Mouse (Mus musculus): ENCODE measurements around the gene Sumo1. TPM values are rescaled to one million over a fixed set of nuclear protein-coding genes. Genes with fewer than 3 reads are reported as not detected.

Gene Sumo1
- total and polyA plus RNA-seq, 3 experiments, result 122 to 505 (median 296) TPM

GRCm38 (mm10) chr1:59570767-59571166 lies 99.9 kb downstream of the Sumo1 start:
- no peak overlapping the region for H3K27ac ChIP-seq (ENCODE audit: insufficient read depth, low read depth)
- H3K4me3 ChIP-seq (replicated peaks in 1 of 3; ENCODE audit: low read depth in 2 of 3, low read length in 2 of 3, poor library complexity in 1 of 3), result no peak overlapping the region
- in situ Hi-C loops (cut with MboI; ENCODE audit: low pct_ligation_motif_present, low pct_unique_long_range_greater_than_20kb, low sequenced_read_pairs) (no loop called here), dilution Hi-C loops (cut with MboI; ENCODE audit: extremely low pct_ligation_motif_present, extremely low pct_unique_long_range_greater_than_20kb, low sequenced_read_pairs) (no loop called here)
- H3K9me3 ChIP-seq (replicated peaks; ENCODE audit: low read length), result no peaks in the 10 kb centered on the region
- TF ChIP-seq USF2 (conservative IDR thresholded peaks at IDR 0.05; ENCODE audit: low read depth, low read length) (no peak), JUN (IDR thresholded peaks at IDR 0.05; ENCODE audit: insufficient read depth, low read depth, low read length) (no peak), USF1 (IDR thresholded peaks at IDR 0.05; ENCODE audit: low read depth, low read length) (no peak), NRF1 (IDR thresholded peaks at IDR 0.05; ENCODE audit: low read depth, low read length) (no peak), TCF12 (IDR thresholded peaks at IDR 0.05; ENCODE audit: low read depth, low read length) (no peak), ZNF384 (IDR thresholded peaks at IDR 0.05; ENCODE audit: low read depth, low read length) (no peak)
- H3K4me1 ChIP-seq (ENCODE audit: control insufficient read depth in 1 of 2, insufficient read depth in 2 of 2), result peaks cover 1 to 12% of the 10 kb centered on the region in 2 experiments; a peak in 3 of 4 replicates
- H3K36me3 ChIP-seq (replicated peaks in 1 of 2; ENCODE audit: control insufficient read depth in 1 of 2, insufficient read depth in 1 of 2, low read length in 1 of 2), result no peaks in the 10 kb centered on the region
- DNase-seq (ENCODE audit: extremely low read depth), result no peak
- H3K27me3 ChIP-seq (replicated peaks), result no peaks in the 10 kb centered on the region
- H3K4me2 ChIP-seq (ENCODE audit: insufficient read depth, low read depth, poor library complexity, severe bottlenecking), result no peak overlapping the region
- H3K79me2 ChIP-seq (replicated peaks; ENCODE audit: control insufficient read depth, extremely low read depth, insufficient read depth, poor library complexity, severe bottlenecking), result no peaks in the 10 kb centered on the region
- no peak overlapping the region for H3K9ac ChIP-seq (ENCODE audit: insufficient read depth, low read depth)

GRCm38 (mm10) chr1:59569301-59569700 lies 101.3 kb downstream of the Sumo1 start:
- TF ChIP-seq RAD21 (IDR thresholded peaks at IDR 0.05; ENCODE audit: low read depth, low read length) (no peak), MAFK (IDR thresholded peaks at IDR 0.05; ENCODE audit: insufficient replicate concordance, low read length) (no peak), E2F4 (IDR thresholded peaks at IDR 0.05; ENCODE audit: insufficient replicate concordance, low read depth, low read length) (no peak), TBP (conservative IDR thresholded peaks at IDR 0.05; ENCODE audit: low read depth, low read length) (no peak), BHLHE40 (IDR thresholded peaks at IDR 0.05; ENCODE audit: low read depth, low read length) (no peak), NRF1 (IDR thresholded peaks at IDR 0.05; ENCODE audit: low read depth, low read length) (no peak), ZMIZ1 (IDR thresholded peaks at IDR 0.05; ENCODE audit: low read depth, low read length) (no peak), USF1 (IDR thresholded peaks at IDR 0.05; ENCODE audit: low read depth, low read length) (no peak)
- Histone ChIP-seq H3K4me1 (ENCODE audit: control insufficient read depth in 1 of 2, insufficient read depth in 2 of 2) (peaks cover 7 to 27% of the 10 kb centered on the region in 2 experiments), H3K9me3 (replicated peaks; ENCODE audit: low read length) (no peaks in the 10 kb centered on the region), H3K79me2 (replicated peaks; ENCODE audit: control insufficient read depth, extremely low read depth, insufficient read depth, poor library complexity, severe bottlenecking) (no peaks in the 10 kb centered on the region), H3K27ac (ENCODE audit: insufficient read depth, low read depth) (no peak overlapping the region), H3K27me3 (replicated peaks) (no peaks in the 10 kb centered on the region), H3K4me3 (replicated peaks in 1 of 3; ENCODE audit: low read depth in 2 of 3, low read length in 2 of 3, poor library complexity in 1 of 3) (no peak overlapping the region), H3K36me3 (replicated peaks in 1 of 2; ENCODE audit: control insufficient read depth in 1 of 2, insufficient read depth in 1 of 2, low read length in 1 of 2) (no peaks in the 10 kb centered on the region), H3K4me2 (ENCODE audit: insufficient read depth, low read depth, poor library complexity, severe bottlenecking) (no peak overlapping the region), H3K9ac (ENCODE audit: insufficient read depth, low read depth) (no peak overlapping the region)
- dilution Hi-C loops (cut with MboI; ENCODE audit: extremely low pct_ligation_motif_present, extremely low pct_unique_long_range_greater_than_20kb, low sequenced_read_pairs), result no loop called here
- no peak for DNase-seq (ENCODE audit: extremely low read depth)
- in situ Hi-C loops (cut with MboI; ENCODE audit: low pct_ligation_motif_present, low pct_unique_long_range_greater_than_20kb, low sequenced_read_pairs), result loop anchor here (5.0 kb wide), 1 partner anchor 38 kb away; no protein-coding TSS in a partner anchor

DNA sequence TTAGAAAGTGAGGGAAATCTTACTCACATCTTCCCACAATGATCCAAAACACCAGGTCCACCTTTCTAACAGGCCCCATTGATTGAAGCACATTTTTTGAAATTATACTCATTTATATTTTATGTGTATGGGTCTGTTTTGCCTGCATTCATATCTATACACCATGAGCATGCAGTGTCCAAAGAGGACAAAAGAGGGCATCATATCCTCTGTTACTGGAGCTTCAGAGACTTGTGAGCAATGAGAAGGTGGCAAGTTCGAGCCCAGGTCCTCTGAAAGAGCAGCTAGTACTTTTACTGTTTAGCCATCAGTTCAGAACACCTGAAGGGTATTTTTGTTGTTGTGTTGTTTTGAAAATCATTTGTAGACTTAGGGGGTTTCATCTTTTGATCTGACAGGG lies 102.4 kb downstream of the Sumo1 start:
- dilution Hi-C loops (cut with MboI; ENCODE audit: extremely low pct_ligation_motif_present, extremely low pct_unique_long_range_greater_than_20kb, low sequenced_read_pairs), result no loop called here
- Histone ChIP-seq H3K4me1 (ENCODE audit: control insufficient read depth in 1 of 2, insufficient read depth in 2 of 2) (peaks cover 11 to 36% of the 10 kb centered on the region in 2 experiments), H3K4me3 (replicated peaks in 1 of 3; ENCODE audit: low read depth in 2 of 3, low read length in 2 of 3, poor library complexity in 1 of 3) (no peak overlapping the region), H3K9ac (ENCODE audit: insufficient read depth, low read depth) (no peak overlapping the region), H3K27me3 (replicated peaks) (no peaks in the 10 kb centered on the region), H3K36me3 (replicated peaks in 1 of 2; ENCODE audit: control insufficient read depth in 1 of 2, insufficient read depth in 1 of 2, low read length in 1 of 2) (no peaks in the 10 kb centered on the region), H3K4me2 (ENCODE audit: insufficient read depth, low read depth, poor library complexity, severe bottlenecking) (no peak overlapping the region), H3K9me3 (replicated peaks; ENCODE audit: low read length) (peaks cover under 1% of the 10 kb centered on the region), H3K79me2 (replicated peaks; ENCODE audit: control insufficient read depth, extremely low read depth, insufficient read depth, poor library complexity, severe bottlenecking) (no peaks in the 10 kb centered on the region), H3K27ac (ENCODE audit: insufficient read depth, low read depth) (no peak overlapping the region)
- no peak for DNase-seq (ENCODE audit: extremely low read depth)
- TF ChIP-seq ZNF384 (IDR thresholded peaks at IDR 0.05; ENCODE audit: low read depth, low read length), result no peak
- no peak for TF ChIP-seq EP300 (IDR thresholded peaks at IDR 0.05; ENCODE audit: low read length)
- peak; percentile 56 for TF ChIP-seq SMC3 (IDR thresholded peaks at IDR 0.05; ENCODE audit: low read depth, low read length)
- TF ChIP-seq ETS1 (conservative IDR thresholded peaks at IDR 0.05; ENCODE audit: low read depth, low read length), result no peak
- TF ChIP-seq RAD21 (IDR thresholded peaks at IDR 0.05; ENCODE audit: low read depth, low read length), result peak; percentile 58
- TF ChIP-seq MAX (IDR thresholded peaks at IDR 0.05; ENCODE audit: low read length), result no peak
- TF ChIP-seq JUND (conservative IDR thresholded peaks at IDR 0.05; ENCODE audit: low read depth, low read length), result no peak
- peak in 1 of 2 experiments; percentile 56; a peak in 2 of 4 replicates for TF ChIP-seq CTCF (conservative IDR thresholded peaks at IDR 0.05 in 1 of 2, IDR thresholded peaks at IDR 0.05 in 1 of 2; ENCODE audit: low read depth in 2 of 2, low read length in 2 of 2)
- TF ChIP-seq PAX5 (IDR thresholded peaks at IDR 0.05; ENCODE audit: low read length), result no peak
- no peak; the same call in 1 of the 2 replicates for TF ChIP-seq IRF4 (IDR thresholded peaks at IDR 0.05; ENCODE audit: low read depth, low read length)
- in situ Hi-C loops (cut with MboI; ENCODE audit: low pct_ligation_motif_present, low pct_unique_long_range_greater_than_20kb, low sequenced_read_pairs), result loop anchor here (5.0 kb wide), 1 partner anchor 39 kb away; no protein-coding TSS in a partner anchor
